Mouse (Mus musculus): ENCODE data around the gene Filip1l.

The Filip1l gene

DNA sequence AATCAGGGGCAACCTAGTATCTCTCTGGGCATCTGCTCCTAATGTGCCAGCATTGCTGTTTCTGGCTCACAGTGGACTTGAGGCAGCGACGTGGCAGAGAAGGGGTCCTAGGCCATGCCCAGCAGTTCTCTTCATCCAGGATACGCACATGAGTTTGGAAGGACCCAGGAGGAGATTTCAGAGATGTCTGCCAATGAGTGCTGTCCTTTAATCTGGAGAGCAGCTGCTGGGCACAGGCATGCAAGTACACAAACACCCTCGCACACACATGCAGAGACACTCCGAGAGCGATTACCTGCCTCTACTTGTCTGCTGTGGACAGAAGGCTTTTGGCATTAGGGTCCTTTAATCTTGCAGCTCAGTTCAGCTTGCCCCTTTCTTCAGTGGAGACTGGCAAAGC, at the start of gene Filip1l:
Gene Filip1l, plus strand, starts transcription at position 343 of the 400 bp plus-strand sequence.
- no peak for DNase-seq (ENCODE audit: low read depth in 2 of 2, low spot score in 2 of 2)

DNA sequence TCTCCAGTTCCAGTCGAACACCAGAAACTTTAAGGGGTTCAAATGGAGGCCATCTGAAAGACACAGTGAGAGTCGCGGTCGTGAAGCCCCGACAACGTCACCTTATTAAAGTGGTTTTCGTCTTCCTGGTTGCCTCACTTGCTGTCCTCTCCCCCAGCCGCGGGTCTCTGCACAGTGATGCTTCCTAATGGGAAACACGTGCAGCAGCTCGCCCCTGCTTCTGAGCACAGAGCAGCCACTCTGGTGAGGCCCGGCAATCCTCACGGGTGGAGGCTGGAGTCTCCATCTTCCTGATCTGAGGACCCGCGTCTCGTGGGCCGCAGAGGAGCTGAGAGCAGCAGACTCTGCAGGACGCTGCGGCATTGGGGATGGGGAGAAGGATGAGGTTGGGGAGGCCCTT, 49.2 kb upstream of the Filip1l start:
- no peak for DNase-seq (ENCODE audit: low read depth in 2 of 2, low spot score in 2 of 2)

DNA sequence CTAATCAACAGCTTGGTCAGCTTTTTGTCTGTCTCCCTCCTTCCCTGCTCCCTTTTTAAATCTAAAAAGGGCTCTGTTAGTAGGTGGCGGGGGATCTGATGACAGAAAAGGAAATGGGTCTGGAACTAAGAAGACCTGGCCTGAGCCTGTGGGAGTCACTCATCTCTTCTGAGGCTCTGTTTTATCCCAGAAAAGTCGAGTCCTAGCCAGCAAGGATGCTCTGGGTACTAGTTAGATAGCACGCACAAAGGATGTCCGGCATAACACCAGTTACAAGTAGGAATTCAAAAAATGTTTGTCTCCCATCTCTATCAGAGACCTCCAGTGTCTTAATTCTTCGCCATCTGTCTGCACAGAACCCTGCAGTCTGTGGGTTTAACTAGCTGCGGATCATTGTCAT, 47.4 kb upstream of the Filip1l start:
- no peak for DNase-seq (ENCODE audit: low read depth in 2 of 2, low spot score in 2 of 2)

DNA sequence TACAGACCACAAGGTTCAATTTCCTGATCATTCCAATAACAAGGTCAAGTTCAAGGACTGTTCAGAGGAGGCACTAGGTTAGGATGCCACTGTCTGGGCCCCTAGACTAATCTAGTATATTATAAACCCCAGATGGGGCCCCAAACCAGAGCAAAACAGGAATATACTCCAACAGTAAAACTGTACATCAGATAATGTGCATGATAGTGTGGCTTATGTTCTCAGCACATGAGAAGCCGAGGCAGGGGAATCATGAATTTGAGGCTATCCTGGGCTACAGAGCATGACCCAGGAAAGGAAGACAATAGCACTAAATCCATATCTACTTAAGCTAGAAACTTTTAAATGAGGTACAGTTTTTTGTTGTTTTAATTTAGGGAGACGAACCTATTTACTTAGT, 40.8 kb upstream of the Filip1l start:
- DNase-seq (ENCODE audit: low read depth in 2 of 2, low spot score in 2 of 2), result no peak

DNA sequence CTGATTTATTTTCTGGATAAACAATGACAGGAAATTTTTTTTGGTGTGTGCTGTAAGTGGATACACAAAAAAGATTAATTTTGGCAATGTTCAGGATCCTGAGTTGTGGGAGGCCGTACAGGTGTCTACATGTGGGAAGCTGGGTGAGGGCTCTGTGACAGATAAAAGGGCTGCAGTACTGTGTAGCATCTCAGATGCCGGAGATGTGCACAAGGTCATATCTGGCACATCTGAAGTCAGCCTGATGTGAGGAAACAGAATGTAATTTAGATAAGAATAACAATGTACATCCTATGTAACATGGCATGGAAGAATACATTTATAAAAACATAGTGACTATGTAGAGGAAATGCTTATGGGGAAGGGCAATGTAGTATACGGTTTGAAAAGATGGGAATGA, 39.4 kb upstream of the Filip1l start:
- DNase-seq (ENCODE audit: low read depth in 2 of 2, low spot score in 2 of 2), result no peak

DNA sequence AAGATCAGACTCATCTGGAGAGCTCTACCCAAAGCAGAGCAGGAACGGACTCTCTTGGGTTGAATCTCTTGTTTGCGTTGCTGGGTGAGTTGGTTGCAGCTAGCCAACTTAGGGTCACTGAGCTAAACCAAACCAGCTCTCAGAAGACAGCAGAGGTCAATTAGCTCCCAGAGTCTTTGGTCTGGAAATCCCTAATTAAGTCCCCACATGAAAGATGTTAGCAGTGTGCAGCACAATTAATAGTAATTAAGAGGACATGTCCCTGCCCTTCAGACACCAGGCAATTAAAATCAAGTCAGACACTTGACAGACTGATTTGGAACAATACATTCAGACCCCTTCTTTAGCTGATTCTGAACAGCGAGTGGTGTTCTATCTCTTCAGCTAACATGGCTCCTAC, 38.7 kb upstream of the Filip1l start:
- no peak for DNase-seq (ENCODE audit: low read depth in 2 of 2, low spot score in 2 of 2)

DNA sequence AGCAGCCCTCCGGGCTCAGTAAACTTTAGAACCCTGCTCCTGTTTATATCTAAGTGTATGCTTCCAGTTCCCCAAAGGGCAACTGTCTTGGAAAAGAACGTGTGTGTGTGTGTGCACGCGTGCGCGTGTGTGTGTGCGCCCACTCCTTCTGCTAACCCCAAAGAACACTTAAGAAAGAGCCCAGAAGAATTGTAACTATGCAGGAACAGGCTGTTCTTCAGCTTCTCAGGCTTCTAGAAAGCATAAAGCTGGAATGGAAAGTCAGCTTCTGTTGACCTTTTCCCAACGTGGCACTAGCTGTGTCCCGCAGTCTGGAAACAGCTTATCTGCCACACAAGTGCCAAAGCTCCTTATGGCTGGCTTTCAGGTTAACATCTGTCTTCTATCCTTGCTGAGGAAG, 37.9 kb upstream of the Filip1l start:
- DNase-seq (ENCODE audit: low read depth in 2 of 2, low spot score in 2 of 2), result no peak

DNA sequence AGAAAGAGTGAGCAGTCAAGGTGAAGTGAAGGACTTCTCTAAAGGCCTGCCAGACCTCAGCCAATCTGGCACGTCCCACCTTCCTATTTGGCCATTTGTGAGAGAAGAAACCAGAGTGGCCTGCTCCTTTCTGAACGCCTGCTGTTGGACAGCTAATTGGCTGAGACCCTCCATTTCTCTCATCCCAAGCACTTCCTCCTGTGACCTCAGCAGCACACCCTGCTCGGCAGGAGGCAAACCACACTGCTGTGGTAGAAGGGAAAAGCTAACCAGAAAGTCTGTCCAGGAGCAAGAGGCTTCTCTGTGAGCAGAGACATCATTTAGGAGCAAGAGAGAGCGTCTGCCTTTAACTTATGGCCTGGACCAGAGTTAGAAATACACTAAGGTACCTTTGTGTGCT, 35.8 kb upstream of the Filip1l start:
- no peak for DNase-seq (ENCODE audit: low read depth in 2 of 2, low spot score in 2 of 2)

DNA sequence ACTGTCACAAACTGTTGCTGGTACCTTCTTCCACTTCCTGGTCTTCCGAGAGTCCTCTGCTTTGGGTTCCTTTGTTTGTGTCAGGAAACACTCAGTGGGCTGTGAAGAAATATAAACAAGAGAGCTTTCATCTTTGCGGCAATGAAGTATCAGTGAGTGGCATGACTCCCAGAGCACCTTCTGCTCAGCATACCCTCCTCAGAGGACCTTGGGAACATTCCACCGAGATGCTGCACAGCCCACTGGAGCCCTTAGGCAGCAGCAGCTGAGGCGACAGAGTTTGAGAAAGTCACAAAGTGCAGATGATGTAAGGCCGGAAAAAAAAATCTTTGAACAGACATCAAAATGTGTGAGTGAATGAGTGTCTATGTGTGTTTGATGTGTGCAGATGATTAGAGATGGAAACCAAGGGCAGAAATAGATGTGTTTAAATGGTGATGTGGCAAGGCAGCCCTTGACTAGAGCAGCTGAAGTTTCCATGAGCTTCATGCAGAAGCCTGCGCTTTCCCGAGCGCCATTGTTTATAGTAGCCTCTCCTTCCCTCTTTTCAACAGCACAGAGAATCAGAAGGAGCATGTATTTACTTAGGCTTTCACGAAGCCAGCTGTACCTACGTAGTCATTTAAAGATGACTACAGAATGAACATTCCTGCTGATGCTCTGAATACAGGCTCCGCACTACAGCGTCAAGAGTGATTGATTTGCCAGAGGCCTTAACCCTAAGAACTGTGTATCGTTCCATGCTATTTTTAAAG, 34.8 kb upstream of the Filip1l start:
- DNase-seq (ENCODE audit: low read depth in 2 of 2, low spot score in 2 of 2), result no peak

DNA sequence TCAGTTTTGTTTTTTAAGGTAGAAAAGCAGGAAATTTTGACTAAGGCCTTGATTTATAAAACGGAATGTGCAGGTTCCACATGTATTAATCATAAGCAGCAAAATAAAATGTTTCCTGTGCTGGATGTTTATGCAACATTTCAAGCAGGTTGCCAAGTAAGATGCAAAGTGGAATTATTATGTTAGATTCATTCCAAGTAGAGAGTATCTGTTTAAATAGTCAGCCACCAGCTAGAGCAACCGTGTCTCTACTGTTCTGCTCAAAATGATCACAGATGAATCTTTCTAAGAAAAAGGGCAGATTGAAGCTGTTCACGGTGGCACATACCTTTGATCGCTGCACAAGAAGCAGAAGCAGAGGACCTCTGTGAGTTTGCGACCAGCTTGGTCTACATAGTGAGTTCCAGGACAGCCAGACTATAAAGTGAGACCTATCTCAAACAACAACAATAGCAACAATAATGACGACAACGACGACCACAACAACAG, 34.2 kb upstream of the Filip1l start:
- no peak for DNase-seq (ENCODE audit: low read depth in 2 of 2, low spot score in 2 of 2)

DNA sequence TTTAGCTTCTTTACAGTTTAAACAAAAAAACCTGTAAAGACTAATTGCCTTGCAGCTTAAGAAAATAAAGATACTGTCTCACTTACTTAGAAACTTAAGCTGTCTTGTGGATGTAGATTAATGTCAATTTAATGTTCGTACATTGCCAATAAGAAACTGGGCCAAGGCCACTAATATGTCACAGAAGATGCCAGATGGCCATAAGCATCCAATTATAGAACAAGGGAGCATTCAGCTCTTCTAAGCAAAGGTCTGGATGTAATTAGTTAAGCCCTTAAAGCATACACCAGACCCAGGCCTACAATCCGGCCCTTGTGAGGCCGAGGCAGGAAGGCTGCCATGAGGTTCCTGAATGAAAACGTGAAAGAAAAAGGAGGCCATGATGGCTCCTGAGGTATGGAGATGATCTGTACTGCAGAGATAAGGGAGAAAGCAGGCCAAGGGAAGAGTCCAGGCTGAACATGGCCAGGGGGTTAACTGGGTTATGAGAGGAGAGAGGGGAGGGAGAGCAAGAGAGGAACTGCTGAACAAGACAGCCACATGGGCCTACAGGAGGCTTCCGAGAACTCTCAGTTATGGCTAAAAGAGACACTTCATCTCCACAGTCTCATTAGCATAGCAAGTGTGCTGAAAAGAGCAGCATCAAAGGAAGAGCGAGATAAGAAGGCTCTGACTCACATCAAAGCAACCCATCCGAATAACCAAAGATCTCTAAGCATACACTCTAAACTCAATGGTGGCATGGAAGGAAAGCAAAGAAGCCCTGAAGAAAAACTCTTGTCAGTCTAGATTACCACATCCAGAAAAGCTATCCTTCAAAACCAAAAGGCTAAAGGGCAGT, 33.4 kb upstream of the Filip1l start:
- no peak for DNase-seq (ENCODE audit: low read depth in 2 of 2, low spot score in 2 of 2)

DNA sequence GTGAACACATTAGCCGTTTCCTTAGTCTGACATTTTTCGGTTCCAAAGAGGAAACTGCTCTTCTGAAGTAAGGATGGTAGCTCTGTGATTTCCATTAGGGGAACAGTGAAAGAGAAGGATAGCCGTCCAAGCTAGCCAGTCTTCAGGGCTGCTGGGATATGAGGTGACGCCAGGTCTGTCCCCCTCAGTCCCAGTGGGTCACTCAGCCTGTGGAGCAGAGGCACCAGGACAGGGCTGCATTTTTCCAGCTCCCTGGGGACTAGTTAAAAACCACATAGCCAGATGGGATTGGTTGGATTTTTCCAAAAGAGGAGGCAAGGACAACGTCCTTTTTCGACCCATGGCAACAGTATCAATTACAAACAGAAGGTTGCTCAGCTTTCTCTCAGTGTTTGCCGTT, 25.9 kb upstream of the Filip1l start:
- DNase-seq (ENCODE audit: low read depth in 2 of 2, low spot score in 2 of 2), result no peak

DNA sequence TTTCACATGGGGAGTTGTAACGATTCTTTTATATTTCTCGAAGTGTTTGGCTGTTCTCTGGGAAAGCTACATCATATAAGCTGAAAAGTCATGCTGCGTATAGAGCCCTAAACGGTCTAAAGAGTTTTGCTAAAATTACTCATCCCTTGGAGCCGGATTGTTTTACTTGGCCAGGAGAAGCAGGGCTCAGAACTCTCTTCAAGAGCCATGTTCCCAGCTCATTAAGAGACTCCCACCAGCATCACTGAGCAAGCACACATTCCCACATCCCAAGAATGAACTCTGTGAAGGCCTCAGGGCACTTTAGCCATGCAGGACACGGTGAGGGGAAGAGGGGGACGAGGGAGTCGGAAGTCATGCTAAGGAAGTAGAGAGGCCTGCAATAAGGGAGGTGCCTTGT, 23.9 kb upstream of the Filip1l start:
- DNase-seq (ENCODE audit: low read depth in 2 of 2, low spot score in 2 of 2), result no peak

DNA sequence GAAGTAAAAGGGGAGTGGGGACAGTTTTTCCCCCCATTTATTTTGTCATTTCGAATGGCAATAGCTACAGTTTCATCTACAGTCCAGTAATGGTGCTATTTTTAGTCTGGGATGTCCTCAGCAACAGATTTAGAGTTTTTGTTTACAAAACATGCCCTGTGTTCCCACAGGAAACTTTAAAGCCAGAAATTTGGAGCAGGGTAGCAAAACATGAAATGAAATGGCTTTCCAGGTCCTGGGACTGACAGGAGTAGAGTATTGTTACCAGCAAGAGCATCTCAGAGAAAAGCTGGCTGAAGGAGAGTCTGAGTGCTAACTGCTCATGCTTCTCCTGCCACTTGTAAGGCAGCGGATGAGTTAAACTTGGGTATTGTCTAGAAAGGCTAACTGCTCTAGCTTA, 22.8 kb upstream of the Filip1l start:
- no peak for DNase-seq (ENCODE audit: low read depth in 2 of 2, low spot score in 2 of 2)

DNA sequence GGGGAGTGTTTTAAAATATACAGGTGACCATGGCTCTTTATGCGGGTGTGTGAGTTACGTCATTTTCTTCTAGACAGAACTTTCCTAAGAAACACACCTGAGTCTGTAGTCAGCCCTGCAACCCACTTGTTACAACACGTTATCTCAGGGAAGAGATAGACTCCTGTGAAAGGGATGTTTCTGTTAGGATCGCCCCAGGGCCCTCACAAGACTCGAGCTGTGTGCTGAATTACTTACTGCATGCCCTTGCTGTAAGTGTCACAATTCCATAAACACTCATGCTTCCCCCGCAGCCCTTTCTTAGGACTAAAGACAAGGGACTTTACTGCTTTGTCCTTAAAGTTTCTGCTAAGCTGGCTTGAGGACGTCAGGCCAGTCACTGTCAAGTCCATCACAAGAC, 20.6 kb upstream of the Filip1l start:
- no peak for DNase-seq (ENCODE audit: low read depth in 2 of 2, low spot score in 2 of 2)

DNA sequence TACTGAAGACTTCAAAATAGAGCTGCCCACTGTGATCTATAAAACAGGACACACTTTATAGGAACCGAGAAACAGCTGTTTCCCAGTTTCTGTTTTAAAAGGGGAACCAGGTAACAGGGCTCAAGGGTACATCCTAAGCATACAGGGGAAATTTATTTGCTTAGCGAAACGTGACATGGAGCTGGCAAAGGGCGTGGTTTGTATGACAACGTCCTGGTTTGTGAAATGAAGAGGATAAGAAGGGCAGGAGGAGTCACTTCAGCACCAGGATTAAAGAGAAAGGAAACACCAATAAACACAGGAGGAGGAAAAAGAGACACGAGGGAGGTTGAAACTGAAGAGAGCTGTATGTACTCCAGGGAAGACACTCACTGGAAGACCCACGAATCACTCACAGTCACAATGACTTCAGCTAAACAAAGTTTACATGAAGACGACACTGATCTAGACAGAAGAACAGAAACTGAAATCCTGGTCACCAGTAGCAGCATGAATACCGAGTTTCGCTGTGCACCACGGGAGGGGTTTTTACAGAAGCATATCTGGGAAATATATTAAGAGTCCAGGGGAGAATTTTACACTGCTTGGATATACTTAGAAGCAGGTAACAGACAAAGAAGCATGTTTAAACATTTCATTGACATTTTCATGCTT, 16.0 kb upstream of the Filip1l start:
- DNase-seq (ENCODE audit: low read depth in 2 of 2, low spot score in 2 of 2), result peak; percentile 1 to 23

DNA sequence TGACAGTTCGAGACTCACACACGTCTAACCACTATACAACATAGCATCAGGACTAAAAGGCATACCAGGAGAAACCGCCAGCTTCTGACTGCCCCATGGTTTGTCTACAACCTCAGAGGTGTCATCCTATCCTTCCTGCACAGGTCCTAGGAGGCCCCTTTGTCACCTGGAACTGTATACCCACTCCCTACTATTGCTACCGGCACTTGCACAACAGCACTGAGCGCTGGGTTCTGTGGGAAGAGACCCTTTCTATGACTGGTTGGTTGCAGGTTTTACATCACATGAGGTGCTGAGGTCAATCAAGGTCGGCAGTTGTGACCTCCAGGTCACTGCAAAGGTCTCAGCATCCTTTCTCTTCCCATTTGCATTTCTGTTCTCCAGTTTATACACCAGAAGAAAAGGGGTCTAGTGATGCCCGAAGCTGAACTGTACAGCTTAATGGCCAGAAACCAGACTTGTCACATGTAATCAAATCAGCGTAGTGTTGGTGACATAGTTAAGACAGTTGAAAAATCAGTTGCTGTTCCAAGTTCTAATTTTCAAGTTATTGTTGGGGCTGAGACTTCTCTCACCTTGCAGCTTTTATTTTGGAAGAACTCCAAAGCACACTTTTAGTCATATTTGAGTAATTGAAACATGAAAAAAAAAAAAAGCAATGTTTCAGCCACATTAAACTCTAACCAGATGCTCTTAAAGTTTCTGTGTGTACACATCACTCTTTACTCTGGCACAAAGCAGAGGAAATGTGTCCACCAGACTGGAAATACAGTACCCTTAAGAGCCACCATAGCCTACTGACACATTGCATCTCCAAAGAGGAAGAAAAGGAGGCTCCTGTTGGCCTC, 12.9 kb upstream of the Filip1l start:
- no peak for DNase-seq (ENCODE audit: low read depth in 2 of 2, low spot score in 2 of 2)

DNA sequence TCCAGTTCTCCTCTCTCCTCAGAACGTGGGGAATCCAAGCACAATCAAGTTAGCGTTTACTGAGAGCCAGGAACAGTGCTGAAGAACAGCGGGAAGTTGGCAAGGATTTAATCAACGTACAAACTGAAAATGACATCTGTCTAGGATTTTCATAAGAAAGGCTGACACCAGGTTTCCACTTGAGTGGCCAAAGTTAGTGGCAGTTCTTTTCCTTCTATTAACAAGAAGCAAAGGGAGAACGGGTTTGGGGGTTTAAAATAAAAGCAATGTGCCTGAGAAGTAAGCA, 12.3 kb upstream of the Filip1l start:
- no peak for DNase-seq (ENCODE audit: low read depth in 2 of 2, low spot score in 2 of 2)

DNA sequence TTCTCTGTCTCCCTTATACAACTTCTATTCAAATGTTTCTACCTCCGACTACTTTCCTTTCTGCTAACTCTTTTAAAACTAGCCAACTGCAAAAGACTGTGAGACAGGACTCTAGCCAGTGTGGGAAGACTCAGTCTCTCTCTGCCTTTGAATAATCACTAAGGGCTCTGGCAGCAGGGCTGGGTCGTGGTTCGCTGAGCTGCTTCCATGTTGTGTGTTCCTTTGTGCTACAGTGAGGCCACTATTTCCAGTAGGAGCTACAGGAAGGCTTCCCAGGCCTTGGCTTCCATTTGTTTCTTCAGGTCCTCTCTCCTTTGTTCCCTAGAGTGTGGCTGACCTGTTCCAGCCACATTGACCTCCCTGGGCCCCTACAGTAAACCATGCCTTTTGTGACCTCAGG, 6.6 kb upstream of the Filip1l start:
- DNase-seq (ENCODE audit: low read depth in 2 of 2, low spot score in 2 of 2), result no peak

DNA sequence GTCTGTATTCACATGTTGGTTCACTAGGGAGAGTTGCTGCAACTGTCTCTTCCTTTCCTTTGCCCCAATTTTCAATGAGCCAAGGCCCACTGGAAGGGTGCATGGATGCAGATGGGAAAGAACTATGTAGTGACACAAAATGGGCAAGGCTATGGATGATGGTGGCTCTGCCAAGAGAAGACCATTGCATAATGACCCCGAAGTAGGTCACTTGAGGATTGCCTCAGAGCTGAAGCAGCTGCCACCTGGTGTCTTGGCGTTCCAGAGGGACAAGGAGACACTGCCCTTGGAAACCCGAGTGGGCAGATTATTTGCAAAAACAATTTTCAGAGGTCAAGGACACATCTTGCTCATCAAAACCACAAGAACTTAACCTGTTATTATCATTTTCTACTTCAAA, 3.9 kb upstream of the Filip1l start:
- no peak for DNase-seq (ENCODE audit: low read depth in 2 of 2, low spot score in 2 of 2)

DNA sequence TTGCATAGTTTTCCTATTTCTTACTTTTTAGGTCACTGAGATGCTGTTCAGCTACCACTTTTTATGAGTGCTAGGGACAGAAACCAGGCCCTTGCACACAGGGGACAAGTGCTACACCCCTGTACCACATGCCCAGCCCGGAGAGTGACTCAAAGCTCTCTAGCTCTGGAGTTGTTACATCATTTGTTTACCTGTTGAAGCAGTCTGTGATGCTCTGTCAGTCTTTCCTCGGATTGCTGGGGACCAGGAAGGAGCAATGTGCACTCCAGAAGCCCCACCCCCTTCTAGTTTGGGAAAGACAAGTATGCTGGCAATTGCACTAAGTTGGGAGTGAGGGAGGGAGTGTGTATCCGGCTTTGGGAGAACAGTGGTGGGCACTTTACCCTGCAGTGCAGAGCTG, 3.2 kb upstream of the Filip1l start:
- DNase-seq (ENCODE audit: low read depth in 2 of 2, low spot score in 2 of 2), result no peak

Measured in CD8-positive naive resting alpha-beta T cell, adult 2 months (primary cell).